Mouse (Mus musculus) mouse embryonic stem cell (cell line): ENCODE measurements around the gene Timm8a2.

Experiments
- in situ Hi-C, 2 experiments: fragments of 300-500 bp; cut with MboI; formaldehyde crosslinking; loops; 1 replicate in 1 of 2; 3 replicates in 1 of 2; pipeline ENCODE4 v1.14.3; 2019 to 2020; ENCODE audit warnings: low sequenced_read_pairs in 2 of 2, low pct_unique_long_range_greater_than_20kb in 1 of 2, mixed read lengths in 1 of 2; ENCODE audit not compliant: unreplicated experiment in 1 of 2

Gene Timm8a2

DNA sequence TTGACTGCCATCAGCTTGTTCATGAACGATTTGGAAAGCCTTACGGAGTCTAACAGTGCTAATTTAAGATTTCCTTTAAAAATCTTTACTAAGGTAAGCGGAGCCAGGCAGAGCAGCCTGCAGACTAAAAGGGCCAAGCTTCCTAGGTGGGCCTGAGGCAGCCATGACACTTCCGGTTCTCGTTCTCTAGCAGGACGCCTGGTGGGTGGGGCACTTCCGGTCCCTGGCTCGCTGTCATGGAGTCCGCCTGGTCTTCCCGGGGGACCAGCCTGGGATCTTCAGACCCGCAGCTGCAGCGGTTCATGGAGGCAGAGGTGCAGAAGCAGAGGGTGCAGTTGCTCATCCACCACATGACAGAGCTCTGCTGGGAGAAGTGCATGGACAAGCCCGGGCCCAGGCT, at the start of gene Timm8a2:
Gene Timm8a2, plus strand, starts transcription at position 224 of the 400 bp plus-strand sequence.
- in situ Hi-C loops, result no loop called here

- in situ Hi-C loops, result no loop called here
These were observed 49.0 kb upstream of the Timm8a2 start for GRCm38 (mm10) chr14:121985477-121985876.

DNA sequence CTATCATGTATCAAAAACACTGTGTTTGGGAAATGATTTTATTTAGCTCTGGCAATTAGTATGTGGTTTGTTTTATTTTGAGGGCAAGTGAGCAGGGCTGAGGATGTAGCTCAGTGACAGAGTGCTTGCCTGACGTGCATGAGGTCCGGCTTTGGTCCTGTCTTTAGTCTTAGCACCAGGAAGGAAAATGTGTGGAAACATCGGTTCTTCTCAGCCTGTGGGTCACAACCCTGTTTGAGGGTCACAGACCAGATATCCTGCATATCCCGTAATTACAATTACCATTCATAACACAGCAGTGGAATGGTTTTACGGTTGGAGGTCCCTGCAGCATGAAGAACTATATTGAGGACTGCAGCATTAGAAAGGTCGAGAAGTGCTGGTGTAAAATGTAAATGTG, 48.4 kb upstream of the Timm8a2 start:
- in situ Hi-C loops, result no loop called here

GRCm38 (mm10) chr14:121987287-121987686, 47.2 kb upstream of the Timm8a2 start:
- in situ Hi-C loops, result no loop called here

- in situ Hi-C loops, result no loop called here
These were observed 46.8 kb upstream of the Timm8a2 start for GRCm38 (mm10) chr14:121987691-121988090.

DNA sequence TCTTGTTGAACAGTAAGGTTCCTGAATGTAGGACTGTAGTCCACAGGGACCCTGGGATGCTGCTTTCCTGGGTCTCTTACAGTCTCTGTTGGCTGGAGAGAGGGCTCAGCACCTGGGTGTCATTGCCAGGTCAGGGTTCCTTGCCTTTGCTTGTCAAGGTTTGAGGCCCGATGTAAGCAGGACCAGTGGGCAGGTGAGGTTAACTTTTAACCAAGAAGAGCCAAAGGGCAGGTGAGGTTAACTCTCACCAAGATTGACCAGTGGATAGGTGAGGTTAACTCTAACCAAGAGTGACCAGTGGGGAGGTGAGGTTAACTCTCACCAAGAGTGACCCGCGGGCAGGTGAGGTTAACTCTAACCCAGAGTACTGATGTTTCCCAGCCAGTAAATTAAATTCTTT, 45.1 kb upstream of the Timm8a2 start:
- in situ Hi-C loops, result no loop called here

- in situ Hi-C loops, result no loop called here
These were observed 44.6 kb upstream of the Timm8a2 start for GRCm38 (mm10) chr14:121989869-121990268.

- in situ Hi-C loops, result no loop called here
These were observed 43.6 kb upstream of the Timm8a2 start for GRCm38 (mm10) chr14:121990897-121991296.

- in situ Hi-C loops, result no loop called here
These were observed 42.6 kb upstream of the Timm8a2 start for GRCm38 (mm10) chr14:121991921-121992320.

DNA sequence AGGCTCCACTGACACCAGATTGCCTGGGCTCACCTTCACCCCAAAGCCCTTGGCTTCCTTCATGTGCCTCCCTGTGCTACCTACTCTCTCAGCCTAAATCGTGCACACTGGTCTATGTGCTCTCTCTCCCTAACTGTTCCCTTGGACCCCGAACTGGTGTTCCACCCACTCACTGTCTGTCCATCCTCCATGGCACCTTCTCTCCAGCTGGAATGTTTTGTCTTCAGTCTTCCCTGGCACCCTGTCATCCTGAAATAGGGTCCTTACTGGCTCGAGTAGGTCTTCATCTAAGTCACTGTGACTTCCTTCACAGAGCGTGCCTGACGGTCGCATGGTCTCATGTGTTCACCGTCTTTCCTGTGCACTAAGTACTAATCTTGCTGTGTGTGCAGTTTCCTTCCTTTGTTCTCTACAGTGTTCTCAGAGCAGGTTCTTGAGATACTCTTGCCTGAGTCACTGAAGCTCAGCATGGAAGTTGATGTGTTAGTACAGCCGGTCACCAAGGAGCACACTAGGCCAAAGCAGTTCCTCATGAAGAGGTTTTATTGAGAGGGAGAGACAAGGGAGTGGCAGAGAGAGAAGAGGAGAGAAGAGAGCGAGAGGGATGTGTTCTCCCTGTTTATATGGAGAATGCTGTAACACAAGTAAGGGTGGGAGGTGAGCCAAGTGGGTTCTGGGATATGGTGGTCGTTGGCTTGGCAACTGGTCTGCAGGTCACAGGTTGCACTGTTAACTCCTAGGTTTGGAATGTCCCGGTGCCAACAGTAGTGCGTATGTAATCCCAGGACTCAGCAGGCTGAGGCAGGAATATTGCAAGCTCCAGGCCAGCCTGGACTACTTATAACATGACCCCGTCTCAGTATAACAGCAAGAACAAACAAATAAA, 41.8 kb upstream of the Timm8a2 start:
- in situ Hi-C loops, result no loop called here

- in situ Hi-C loops, result no loop called here
These were observed 40.9 kb upstream of the Timm8a2 start for GRCm38 (mm10) chr14:121993616-121994015.

- in situ Hi-C loops, result no loop called here
These were observed 40.2 kb upstream of the Timm8a2 start for GRCm38 (mm10) chr14:121994171-121994700.

DNA sequence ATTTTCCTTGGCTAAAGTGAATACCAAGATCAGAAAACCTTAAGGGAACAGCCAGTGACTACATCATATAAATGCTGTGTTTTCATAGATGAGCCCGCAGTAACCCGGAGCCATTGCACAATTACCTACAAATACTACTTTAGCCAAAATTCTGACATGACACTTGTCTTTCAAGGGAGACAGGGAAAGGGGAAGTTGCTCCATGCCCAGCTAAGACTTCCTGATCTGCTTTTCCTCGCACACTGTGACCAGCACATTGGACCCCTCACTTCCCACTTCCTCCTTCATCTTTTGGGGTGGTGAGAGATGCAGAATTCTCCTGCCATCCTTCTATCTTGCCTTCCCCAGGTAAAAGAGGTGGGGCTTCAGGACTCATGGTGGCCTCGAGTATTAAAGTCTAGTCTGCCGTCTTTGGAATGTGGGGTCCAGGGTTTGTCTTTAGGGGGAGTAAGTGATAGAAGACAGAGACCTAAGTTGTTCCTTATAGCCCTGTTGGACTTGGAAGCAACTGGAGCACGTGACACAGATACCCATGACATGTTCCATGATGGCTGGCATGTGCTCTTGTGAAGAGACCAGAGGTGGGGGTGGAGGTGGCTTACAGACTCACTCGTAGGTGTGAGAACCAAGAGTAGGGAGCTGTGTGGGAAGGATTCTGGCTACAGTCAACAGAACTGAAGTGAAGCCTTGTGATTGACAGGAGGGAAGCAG, 39.5 kb upstream of the Timm8a2 start:
- in situ Hi-C loops, result no loop called here

DNA sequence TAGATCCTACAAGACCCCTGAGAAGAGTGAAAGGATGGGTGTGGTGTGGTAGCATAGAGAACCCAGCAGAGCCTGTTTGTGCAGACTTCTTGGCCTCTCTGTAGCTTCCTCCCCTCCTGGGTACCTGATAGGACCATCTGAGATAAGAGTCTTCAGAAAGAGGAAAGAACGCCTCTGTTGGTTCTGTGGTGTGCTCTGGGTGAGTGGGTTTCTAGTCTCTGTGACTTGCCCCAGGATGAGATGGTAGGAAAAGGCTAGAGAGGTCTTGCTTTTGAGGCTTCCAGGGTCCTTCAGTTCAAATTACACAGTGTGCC, 39.0 kb upstream of the Timm8a2 start:
- in situ Hi-C loops, result no loop called here

DNA sequence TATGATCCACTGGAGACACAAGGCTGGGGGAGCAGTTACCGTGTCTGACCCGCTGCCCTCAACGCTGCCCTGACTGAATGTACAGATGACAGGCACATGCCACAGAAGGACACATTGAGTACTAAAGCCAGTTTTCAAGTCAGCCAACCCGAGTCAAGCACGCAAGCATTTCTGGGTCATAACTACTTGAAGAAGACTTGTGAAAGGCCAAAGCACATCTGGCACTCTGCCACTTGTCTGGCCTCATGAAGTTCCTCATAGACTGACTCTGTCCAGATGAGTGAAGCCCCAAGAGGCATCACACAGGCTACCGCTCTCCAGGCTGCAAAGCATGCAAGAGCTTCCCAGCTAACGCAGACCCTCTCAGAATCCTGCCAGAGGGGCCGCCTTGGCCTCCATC, 37.7 kb upstream of the Timm8a2 start:
- in situ Hi-C loops, result no loop called here

DNA sequence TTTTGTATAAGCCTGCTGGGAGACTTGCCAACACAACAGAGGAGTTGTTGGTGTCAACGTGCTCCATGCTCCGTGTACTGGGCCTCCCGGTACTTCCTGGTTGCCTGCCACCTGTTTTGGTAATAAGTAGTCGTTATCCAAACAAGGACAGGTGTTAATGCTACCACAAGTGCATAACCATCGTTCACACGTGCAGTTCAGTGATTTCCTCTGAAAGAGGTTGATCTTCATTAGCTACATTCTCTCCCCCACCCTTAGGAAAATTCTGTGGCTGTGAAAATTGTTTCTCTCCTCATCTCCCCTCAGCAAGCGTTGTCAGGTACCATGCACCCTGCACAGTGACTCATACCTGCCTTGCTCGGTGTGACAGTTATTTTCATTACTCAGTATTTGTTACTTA, 35.0 kb upstream of the Timm8a2 start:
- in situ Hi-C loops, result no loop called here

DNA sequence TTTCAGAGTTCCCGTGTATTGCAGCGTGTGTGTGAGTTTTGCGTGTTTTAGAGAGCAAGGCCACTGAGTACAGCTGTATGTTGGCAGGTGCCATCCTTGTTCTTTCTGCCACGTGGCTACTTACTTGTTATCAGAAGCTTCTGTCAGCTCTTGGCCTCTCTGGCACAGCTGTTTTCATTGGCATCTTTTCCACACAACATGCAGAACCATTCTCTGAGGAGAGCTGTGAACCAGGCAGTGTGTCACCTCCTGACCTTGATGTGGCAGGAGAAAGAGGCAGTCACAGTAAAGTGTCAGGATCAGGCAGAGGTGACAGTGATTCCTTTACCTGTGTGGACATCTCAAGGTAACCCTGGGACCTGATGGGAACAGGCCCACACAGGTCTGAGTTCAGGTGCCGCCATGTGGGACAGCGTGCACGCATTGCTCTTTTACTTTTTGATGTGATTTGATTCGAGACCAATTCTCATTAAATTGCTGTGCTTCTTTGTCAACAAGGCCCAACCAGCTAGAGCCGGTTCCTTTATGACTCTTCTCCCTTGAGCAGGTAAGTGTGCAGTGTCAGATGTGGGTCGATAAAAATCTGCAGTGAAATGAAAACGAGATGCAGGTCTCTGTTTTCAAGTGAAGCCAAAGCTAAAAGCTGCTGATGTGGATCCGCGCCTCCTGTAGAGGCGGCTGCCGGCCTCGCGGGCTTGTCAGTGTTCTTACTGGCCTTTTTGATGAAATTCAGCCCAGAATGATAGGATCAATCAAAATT, 33.9 kb upstream of the Timm8a2 start:
- in situ Hi-C loops, result no loop called here

DNA sequence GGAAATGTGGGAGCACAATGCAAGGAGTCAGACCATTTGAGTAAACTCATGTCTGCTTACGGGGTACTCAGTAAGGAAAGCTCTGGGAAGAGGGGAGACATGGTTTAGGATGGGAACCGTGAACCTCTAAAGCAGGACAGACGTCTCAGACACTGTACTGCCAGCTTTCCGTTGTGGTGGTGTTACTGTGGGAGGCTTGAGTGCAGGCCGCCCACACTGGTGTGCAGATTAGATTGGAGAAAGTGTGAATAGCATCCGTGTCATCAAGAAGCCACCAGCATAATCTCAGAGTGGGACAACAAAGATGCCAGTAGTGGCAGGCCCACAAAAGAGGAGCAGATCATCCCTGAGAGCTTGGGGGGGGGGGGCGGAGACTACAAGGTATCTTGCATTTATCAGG, 32.2 kb upstream of the Timm8a2 start:
- in situ Hi-C loops, result no loop called here

- in situ Hi-C loops, result no loop called here
These were observed 30.7 kb upstream of the Timm8a2 start for GRCm38 (mm10) chr14:122003812-122004211.
